Mouse (Mus musculus) 3134 (cell line): ENCODE measurements at regions not wholly inside any gene's neighbourhood (a gene's known extent, or its start where the extent isn't known, plus 50 kb on each side); places are given as distances from the start of the nearest gene placed in this dataset.

ENCODE experiments used
- DNase-seq: peaks from one replicate; pipeline ENCODE4 v3.0.0-alpha.2; 2011; ENCODE audit warnings: low spot score; ENCODE audit not compliant: insufficient read length; ENCODE audit errors: extremely low read depth

- DNase-seq = no peak
Measured at GRCm38 (mm10) chr1:35579992-35580391, 488.2 kb upstream of the Hs6st1 start.

- DNase-seq = no peak
Measured at GRCm38 (mm10) chr1:35580474-35580873, 487.7 kb upstream of the Hs6st1 start.

- DNase-seq = no peak
Measured at GRCm38 (mm10) chr1:35587900-35588299, 480.3 kb upstream of the Hs6st1 start.

GRCm38 (mm10) chr1:35588939-35589338 lies 479.3 kb upstream of the Hs6st1 start:
- DNase-seq = no peak

GRCm38 (mm10) chr1:35600847-35601246 lies 467.4 kb upstream of the Hs6st1 start:
- no peak for DNase-seq

- no peak for DNase-seq
Measured at GRCm38 (mm10) chr1:35615131-35615530, 453.1 kb upstream of the Hs6st1 start.

- DNase-seq = no peak
Measured at GRCm38 (mm10) chr1:35619476-35619875, 448.7 kb upstream of the Hs6st1 start.

- DNase-seq = no peak
Measured at GRCm38 (mm10) chr1:35642595-35642994, 425.6 kb upstream of the Hs6st1 start.

GRCm38 (mm10) chr1:35653119-35653956 lies 414.9 kb upstream of the Hs6st1 start:
- no peak for DNase-seq

- DNase-seq = no peak
Measured at GRCm38 (mm10) chr1:35663006-35663405, 405.2 kb upstream of the Hs6st1 start.

- DNase-seq = no peak
Measured at GRCm38 (mm10) chr1:35673524-35673923, 394.7 kb upstream of the Hs6st1 start.

- DNase-seq = no peak
Measured at GRCm38 (mm10) chr1:35673992-35674391, 394.2 kb upstream of the Hs6st1 start.

- no peak for DNase-seq
Measured at GRCm38 (mm10) chr1:35682511-35682949, 385.7 kb upstream of the Hs6st1 start.

- no peak for DNase-seq
Measured at GRCm38 (mm10) chr1:35685651-35686050, 382.5 kb upstream of the Hs6st1 start.

- DNase-seq = no peak
Measured at GRCm38 (mm10) chr1:35694349-35694748, 373.9 kb upstream of the Hs6st1 start.

- DNase-seq = no peak
Measured at GRCm38 (mm10) chr1:35694775-35695591, 373.2 kb upstream of the Hs6st1 start.

- DNase-seq = no peak
Measured at GRCm38 (mm10) chr1:35697218-35697617, 371.0 kb upstream of the Hs6st1 start.

GRCm38 (mm10) chr1:35697834-35698500 lies 370.2 kb upstream of the Hs6st1 start:
- no peak for DNase-seq

GRCm38 (mm10) chr1:35702585-35702984 lies 365.6 kb upstream of the Hs6st1 start:
- no peak for DNase-seq

GRCm38 (mm10) chr1:35706336-35706735 lies 361.9 kb upstream of the Hs6st1 start:
- no peak for DNase-seq

GRCm38 (mm10) chr1:35708176-35708788 lies 359.9 kb upstream of the Hs6st1 start:
- DNase-seq = no peak
